Mouse (Mus musculus) kidney, adult 18-20 months (tissue): Measurements from ENCODE around the gene Zfp280d.

Experiments
- DNase-seq: peaks from one replicate; pipeline ENCODE4 v3.0.0; 2021

Zfp280d gene

GRCm38 (mm10) chr9:72274677-72275076 lies at the start of gene Zfp280d:
Gene Zfp280d, plus strand, starts transcription at chr9:72274860.
- DNase-seq: peak; percentile 90

DNA sequence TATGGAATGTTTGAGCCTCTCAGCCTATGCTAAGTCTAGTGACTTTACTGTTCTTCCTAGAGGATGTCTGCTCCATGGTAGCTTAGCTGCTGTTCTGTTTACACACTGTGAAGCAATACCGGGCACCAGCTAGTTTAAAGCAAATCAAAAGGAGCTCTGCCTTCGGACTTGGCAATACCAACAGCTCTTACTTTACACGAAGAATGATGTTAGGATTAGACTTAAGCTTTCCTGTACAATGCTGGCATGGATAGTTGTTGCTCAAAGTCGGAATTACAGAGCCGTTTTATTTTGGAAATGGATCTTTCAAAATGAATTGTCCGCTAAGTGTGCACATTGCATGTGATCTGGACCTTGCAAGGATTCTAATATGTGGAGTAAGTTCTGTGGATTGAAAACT lies 48.1 kb upstream of the Zfp280d start:
- no peak for DNase-seq

DNA sequence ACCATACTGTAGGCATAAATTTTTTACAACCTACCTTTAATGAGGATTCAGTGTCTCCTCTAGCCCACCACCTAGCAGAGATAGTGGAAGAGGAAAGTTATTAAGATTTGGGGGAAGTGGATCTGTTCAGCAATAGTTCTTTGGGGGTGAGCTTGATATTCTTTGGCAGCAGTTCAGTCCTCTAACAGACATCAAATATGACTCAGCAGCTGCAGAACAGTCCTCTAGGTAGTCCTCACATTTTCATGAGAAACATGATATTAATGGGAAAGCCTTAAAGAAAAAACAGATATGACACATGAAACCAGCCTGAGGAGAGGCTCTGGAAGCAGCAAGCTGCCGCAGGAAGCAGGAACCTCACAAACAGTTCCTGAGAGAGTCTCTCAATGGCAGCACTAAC lies 22.0 kb upstream of the Zfp280d start:
- no peak for DNase-seq

DNA sequence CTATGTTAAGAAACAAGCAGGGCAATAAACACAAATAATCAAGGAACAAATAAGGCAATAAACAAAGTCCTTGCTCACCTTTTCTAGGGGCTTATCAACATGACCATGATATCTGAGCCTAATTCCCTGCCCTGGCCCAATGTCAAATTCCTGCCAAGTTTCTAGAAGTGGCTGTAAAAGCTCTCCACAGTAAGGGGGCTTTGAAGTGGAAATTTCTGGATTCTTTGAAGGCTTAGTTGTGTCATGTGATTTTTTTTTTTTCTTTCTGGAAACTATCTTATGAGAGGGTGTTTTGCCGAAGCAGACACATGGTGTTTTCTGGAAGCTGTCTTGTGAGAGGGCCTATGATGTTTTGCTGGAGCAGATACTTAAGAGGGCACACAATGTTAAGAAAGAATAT lies 19.4 kb upstream of the Zfp280d start:
- no peak for DNase-seq

GRCm38 (mm10) chr9:72256646-72257045 lies 18.0 kb upstream of the Zfp280d start:
- DNase-seq: no peak

- peak; percentile 25 for DNase-seq
Observed at GRCm38 (mm10) chr9:72260337-72260736, 14.3 kb upstream of the Zfp280d start.

DNA sequence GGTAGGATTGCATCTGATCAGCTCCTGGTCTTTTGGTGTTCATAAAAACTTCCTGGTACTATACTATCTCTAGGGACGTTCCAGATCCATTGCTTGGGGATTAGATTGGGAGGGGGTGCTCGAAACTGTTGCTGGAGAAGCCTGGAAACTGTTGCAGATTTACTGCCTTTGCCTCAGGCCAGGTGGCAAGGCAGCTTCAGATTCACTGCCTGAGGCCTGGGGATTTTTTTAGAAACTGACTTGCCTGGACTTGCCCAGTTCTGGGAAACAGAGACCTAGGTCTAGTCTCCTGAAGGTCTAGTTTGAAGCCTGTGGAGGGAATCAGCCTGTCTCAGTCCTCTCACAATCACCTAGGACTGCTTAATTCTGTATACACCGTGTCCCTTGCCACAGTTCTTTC lies 9.8 kb upstream of the Zfp280d start:
- no peak for DNase-seq

GRCm38 (mm10) chr9:72270146-72270545 lies 4.5 kb upstream of the Zfp280d start:
- no peak for DNase-seq

DNA sequence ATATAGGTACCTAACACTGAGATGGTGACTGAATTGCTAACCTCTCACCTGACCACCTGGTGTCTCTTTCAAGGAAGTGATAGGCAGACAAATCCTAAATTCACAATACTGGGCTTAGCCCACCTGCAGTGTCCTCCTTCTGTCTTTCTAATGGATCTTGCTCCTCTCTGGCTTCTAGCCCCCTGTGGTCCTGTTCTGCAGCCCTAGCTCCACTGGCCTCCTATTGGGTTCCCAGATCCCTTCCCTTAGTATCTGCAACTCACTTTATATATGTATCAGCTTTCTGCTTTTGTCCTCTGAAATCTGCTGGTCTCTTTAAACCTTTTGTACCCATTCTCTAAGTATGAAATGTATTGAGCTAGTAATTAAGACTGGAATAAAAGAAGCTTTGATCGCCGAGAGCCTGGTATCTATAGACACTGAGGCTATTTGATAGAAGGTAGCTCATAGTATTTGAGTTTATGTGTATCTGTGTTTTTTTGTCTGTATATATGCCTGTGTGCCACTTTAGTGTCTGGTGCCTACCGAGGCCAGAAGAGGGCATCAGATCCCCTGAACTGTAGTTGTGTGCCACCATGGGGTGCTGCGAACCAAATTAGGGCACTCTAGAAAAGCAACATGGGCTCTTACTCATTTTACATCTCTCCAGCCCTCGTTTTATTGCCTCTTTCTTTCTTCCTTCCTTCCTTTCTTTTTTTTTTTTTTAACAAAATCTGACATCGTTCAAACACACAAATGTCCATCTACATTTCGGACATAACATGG lies 832 bp upstream of the Zfp280d start:
- no peak for DNase-seq

- peak; percentile 73 for DNase-seq
Observed at GRCm38 (mm10) chr9:72275101-72275978, 680 bp downstream of the Zfp280d start.

- peak; percentile 30 for DNase-seq
Observed at GRCm38 (mm10) chr9:72275979-72276500, 1.4 kb downstream of the Zfp280d start.

- DNase-seq: no peak
Observed at GRCm38 (mm10) chr9:72276941-72277340, 2.3 kb downstream of the Zfp280d start.

DNA sequence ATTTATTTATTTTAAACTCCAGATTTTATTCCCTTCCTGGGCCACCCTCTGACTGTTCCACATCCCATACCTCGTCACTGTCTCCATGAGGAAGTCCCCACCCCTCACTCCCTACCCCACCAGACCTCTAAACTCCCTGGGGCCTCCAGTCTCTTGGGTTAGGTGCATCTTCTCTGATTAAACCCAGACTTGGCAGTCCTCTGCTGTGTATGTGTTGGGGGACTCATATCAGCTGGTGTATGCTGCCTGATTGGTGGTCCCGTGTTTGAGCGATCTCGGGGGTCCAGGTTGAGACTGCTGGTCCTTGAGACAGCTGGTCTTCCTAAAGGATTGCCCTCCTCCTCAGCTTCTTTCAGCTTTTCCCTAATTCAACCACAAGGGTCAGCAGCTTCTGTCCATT lies 5.3 kb downstream of the Zfp280d start:
- DNase-seq: no peak

DNA sequence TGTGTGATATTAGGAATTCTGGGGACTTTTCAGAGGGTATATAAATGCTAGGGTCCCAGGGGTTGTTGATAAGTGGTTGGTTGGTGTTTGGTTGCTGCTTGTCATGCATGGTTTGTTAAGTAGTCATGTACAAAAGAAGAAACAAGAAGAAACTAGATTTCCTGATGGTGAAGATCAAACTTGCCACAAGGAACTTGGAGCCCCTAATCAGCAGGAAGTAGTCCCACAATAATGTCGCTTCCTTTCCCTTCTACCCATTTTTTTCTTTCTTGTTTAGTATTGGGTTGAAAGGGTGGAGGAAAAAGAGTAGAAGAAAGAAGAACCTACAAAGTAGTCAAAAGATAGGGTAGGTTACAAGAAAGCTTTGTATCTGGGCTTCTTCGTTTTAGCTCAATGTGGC lies 13.0 kb downstream of the Zfp280d start:
- DNase-seq: no peak

GRCm38 (mm10) chr9:72288210-72288609 lies 13.6 kb downstream of the Zfp280d start:
- peak; percentile 55 for DNase-seq

DNA sequence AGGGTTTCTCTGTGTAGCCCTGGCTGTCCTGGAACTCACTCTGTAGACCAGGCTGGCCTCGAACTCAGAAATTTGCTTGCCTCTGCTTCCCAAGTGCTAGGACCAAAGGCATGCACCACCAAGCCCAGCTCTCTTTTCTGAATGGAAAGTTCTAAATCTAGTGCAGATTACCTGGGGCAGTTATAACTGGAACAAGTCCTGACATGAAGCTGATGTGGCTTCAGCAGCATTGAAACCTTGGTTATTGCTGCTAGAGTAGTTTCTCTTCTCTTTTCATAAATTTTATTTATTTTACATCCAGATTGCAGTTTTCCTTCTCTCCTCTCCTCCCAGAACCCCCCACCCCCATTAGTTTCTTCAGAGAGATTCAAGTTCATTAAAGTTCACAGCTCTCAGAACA lies 14.4 kb downstream of the Zfp280d start:
- no peak for DNase-seq

GRCm38 (mm10) chr9:72294076-72294475 lies 19.4 kb downstream of the Zfp280d start:
- no peak for DNase-seq

DNA sequence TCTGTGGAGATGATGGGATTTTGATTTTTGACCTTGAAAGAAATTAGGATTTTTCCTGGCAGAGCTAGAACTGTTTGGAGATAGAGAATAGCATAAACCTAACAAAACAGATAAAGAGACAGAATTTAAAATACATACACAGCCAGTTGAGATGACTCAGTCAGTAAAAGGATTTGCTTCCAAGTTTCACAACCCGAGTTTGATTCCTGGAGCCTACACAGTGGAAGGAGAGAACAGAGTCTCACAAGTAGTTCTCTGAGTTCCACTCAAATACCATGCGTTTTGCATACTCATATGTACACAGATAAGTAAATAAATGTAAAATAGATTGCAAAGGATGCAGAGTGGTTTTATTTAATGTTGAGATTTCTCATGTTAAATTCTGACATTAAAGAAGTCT lies 35.1 kb downstream of the Zfp280d start:
- no peak for DNase-seq

DNA sequence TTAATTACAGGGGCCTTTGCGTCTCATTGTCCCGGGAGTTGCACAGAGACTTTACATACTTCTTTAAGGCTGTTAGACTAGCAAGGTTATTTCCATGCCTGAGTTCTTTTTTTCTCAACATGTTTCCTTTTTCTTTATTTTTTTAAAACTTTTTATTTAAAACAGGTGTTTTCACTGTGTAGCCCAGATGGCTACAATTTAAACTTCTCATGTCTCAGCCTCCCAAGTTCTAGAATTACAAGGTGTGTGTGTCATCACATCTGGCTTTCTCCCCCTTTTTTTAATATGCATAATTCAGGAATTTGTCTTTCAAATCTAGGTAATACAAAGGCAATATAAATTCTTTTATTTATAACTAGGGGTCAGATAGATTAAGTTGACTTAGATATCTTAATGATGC lies 58.6 kb downstream of the Zfp280d start:
- no peak for DNase-seq

GRCm38 (mm10) chr9:72336069-72336468 lies 61.4 kb downstream of the Zfp280d start:
- DNase-seq: no peak

DNA sequence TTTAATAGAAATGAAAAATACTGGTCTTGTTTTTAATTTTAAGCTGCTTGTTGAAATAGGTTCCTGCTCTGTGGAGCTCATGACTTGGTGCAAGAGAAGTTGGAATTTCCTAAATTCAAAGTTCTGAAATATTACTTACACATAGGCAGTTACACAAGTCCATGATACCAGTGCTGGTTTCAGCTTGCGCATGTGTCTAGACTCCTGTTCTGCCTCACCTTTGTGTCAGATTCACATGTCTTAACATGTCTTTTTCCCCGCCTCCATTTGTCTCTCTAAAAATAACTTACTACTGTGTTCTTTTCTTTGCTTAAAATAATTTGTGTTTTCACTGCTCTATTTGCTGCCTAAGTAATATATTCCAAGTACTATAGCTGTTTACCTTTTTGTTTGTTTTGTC lies 64.5 kb downstream of the Zfp280d start:
- DNase-seq: no peak

DNA sequence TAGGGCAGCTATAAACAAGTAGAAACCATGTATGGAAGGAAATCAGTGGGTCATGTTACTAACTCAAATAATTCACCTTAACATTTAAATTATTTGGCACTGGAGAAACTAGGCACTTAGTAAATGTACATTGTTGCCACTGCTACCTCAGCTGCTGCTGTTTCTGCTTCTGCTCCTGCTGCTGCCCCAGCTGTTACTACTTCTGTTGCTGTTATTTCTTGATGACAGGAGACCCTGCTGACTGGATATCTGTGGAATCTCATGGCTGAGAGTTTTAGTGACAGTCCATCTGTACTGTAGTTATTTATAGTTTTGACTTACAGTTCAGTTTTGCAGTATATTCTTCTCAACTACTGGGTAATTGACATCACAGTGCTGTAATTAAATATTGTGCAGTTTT lies 69.2 kb downstream of the Zfp280d start:
- DNase-seq: no peak

- no peak for DNase-seq
Observed at GRCm38 (mm10) chr9:72372359-72372758, 97.7 kb downstream of the Zfp280d start.

GRCm38 (mm10) chr9:72374074-72374473 lies 99.4 kb downstream of the Zfp280d start:
- no peak for DNase-seq
